Mouse (Mus musculus): ENCODE measurements around the gene Cldn10.

DNA sequence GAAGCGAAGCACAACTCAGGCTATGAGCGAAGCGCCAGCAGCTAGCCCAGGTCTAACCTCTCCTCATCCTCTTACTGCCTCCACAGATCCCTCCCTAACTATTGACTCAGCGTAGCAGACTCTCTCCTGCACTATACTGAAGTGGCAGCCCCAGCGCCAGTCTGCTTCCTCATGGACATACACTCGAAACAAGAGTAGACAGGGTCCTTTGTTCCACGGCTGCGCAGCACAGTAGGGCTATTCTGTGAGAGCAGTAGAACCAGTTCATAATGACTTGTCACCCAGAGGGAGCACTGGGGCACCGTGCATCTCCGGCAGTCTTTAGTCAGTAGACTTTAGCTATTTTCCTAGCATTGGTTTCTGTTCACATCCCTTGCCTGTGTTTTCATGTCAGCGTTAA, 48.4 kb downstream of the Cldn10 start:
- no peak for TF ChIP-seq CTCF (IDR thresholded peaks at IDR 0.05)
- TF ChIP-seq EP300 (IDR thresholded peaks at IDR 0.05; ENCODE audit: insufficient read depth, low read depth, low read length): no peak
- no peak for TF ChIP-seq POLR2A (IDR thresholded peaks at IDR 0.05; ENCODE audit: insufficient read depth, low read depth, low read length)

All from heart, adult 2 months (tissue).